Mouse (Mus musculus) inflammation-experienced regulatory T-cells, adult 16 weeks (primary cell): ENCODE data around the gene Krtap5-1. TPM values are rescaled to one million over a fixed set of nuclear protein-coding genes. Genes with fewer than 3 reads are reported as not detected.

Source experiments
- polyA plus RNA-seq: library from polyadenylated mRNA; unstranded; fragments of 100-300 nt; shearing (Covaris generic); gene quantifications from one replicate; pipeline ENCODE4 v1.2.1, GENCODE M21; 2017

The Krtap5-1 gene
- polyA plus RNA-seq: not detected

GRCm38 (mm10) chr7:142297018-142297417 is at the start of gene Krtap5-1:
Gene Krtap5-1, minus strand, starts transcription at chr7:142297118.

GRCm38 (mm10) chr7:142303249-142303648 is 6.3 kb upstream of the Krtap5-1 start, which contains the start of gene Krtap5-4:
Gene Krtap5-4, plus strand, starts transcription at chr7:142303549.

GRCm38 (mm10) chr7:142274263-142274662 is 22.7 kb downstream of the Krtap5-1 start, which contains the start of gene Gm4559:
Gene Gm4559, minus strand, starts transcription at chr7:142274363.

GRCm38 (mm10) chr7:142258254-142258653 is 38.7 kb downstream of the Krtap5-1 start, which contains the start of gene Gm2431:
Gene Gm2431, minus strand, starts transcription at chr7:142258354.

Other genes starting within 250 kb of the Krtap5-1 start
- 98.5 TPM for gene Mob2, start 236.1 kb downstream of the Krtap5-1 start, polyA plus RNA-seq
- not detected for gene Dusp8, start 201.3 kb downstream of the Krtap5-1 start, polyA plus RNA-seq
- gene Gm45618, start 176.4 kb downstream of the Krtap5-1 start, polyA plus RNA-seq: not detected
- not detected for gene Gm39115, start 161.1 kb downstream of the Krtap5-1 start, polyA plus RNA-seq
- not detected for gene Gm45337, start 152.5 kb downstream of the Krtap5-1 start, polyA plus RNA-seq
- gene Gm29735, start 140.0 kb downstream of the Krtap5-1 start, polyA plus RNA-seq: not detected
- gene Gm4553, start 131.4 kb downstream of the Krtap5-1 start, polyA plus RNA-seq: not detected
- not detected for gene Krtap5-2, start 121.1 kb downstream of the Krtap5-1 start, polyA plus RNA-seq
- gene Gm10153, start 106.7 kb downstream of the Krtap5-1 start, polyA plus RNA-seq: not detected
- not detected for gene Krtap5-3, start 95.8 kb downstream of the Krtap5-1 start, polyA plus RNA-seq
- gene Gm7579, start 85.3 kb downstream of the Krtap5-1 start, polyA plus RNA-seq: not detected
- not detected for gene Krtap5-5, start 67.1 kb downstream of the Krtap5-1 start, polyA plus RNA-seq
- gene Gm40460, start 56.0 kb downstream of the Krtap5-1 start, polyA plus RNA-seq: not detected
- not detected for gene Gm2431, start 38.8 kb downstream of the Krtap5-1 start, polyA plus RNA-seq
- not detected for gene Gm4559, start 22.8 kb downstream of the Krtap5-1 start, polyA plus RNA-seq
- gene Krtap5-4, start 6.4 kb upstream of the Krtap5-1 start, polyA plus RNA-seq: not detected
- 2.5 TPM for gene Ifitm10, start 76.6 kb upstream of the Krtap5-1 start, polyA plus RNA-seq
- not detected for gene Gm49369, start 85.5 kb upstream of the Krtap5-1 start, polyA plus RNA-seq
- 443 TPM for gene Ctsd, start 90.9 kb upstream of the Krtap5-1 start, polyA plus RNA-seq
- gene Syt8, start 137.7 kb upstream of the Krtap5-1 start, polyA plus RNA-seq: not detected
- not detected for gene Tnni2, start 144.7 kb upstream of the Krtap5-1 start, polyA plus RNA-seq
- gene Lsp1, start 163.7 kb upstream of the Krtap5-1 start, polyA plus RNA-seq: 1,202 TPM
- 2.7 TPM for gene Tnnt3, start 201.7 kb upstream of the Krtap5-1 start, polyA plus RNA-seq
- gene Mrpl23, start 235.6 kb upstream of the Krtap5-1 start, polyA plus RNA-seq: 2.9 TPM